Mouse (Mus musculus) MEL (cell line): ENCODE data around the gene Stx6.

ENCODE experiments used
- BHLHE40 ChIP-seq: IDR thresholded peaks from 2 replicates; pipeline ENCODE4 v1.6.1; 2012; ENCODE audit warnings: low read depth, mild to moderate bottlenecking, inconsistent platforms, low read length, improper control_type of control experiment, borderline replicate concordance
- CTCF ChIP-seq, 3 experiments: IDR thresholded peaks in 2 of 3; conservative IDR thresholded peaks in 1 of 3; 2 replicates each; pipeline ENCODE4 v1.5.1; 2011 to 2012; ENCODE audit warnings: low read length in 3 of 3, low read depth in 2 of 3, mild to moderate bottlenecking in 2 of 3, improper control_type of control experiment in 1 of 3, inconsistent platforms in 1 of 3, mixed read lengths in 1 of 3, moderate library complexity in 1 of 3; ENCODE audit not compliant: control insufficient read depth in 1 of 3, insufficient read depth in 1 of 3, poor library complexity in 1 of 3, severe bottlenecking in 1 of 3
- HCFC1 ChIP-seq: IDR thresholded peaks from 2 replicates; pipeline ENCODE4 v1.6.1; 2012; ENCODE audit warnings: low read depth, mild to moderate bottlenecking, inconsistent platforms, low read length, improper control_type of control experiment, moderate library complexity
- JUND ChIP-seq: IDR thresholded peaks from 2 replicates; pipeline ENCODE4 v1.6.1; 2011; ENCODE audit warnings: low read depth, mild to moderate bottlenecking, improper control_type of control experiment, low read length
- MAFK ChIP-seq: IDR thresholded peaks from 2 replicates; pipeline ENCODE4 v1.6.1; 2011; ENCODE audit warnings: low read depth, mild to moderate bottlenecking, low read length, improper control_type of control experiment, borderline replicate concordance
- MAZ ChIP-seq: IDR thresholded peaks from 2 replicates; pipeline ENCODE4 v1.6.1; 2012; ENCODE audit warnings: low read depth, mild to moderate bottlenecking, inconsistent platforms, low read length, improper control_type of control experiment
- MEF2A ChIP-seq: IDR thresholded peaks from 2 replicates; pipeline ENCODE4 v1.6.1; 2014; ENCODE audit warnings: low read depth, mild to moderate bottlenecking, inconsistent platforms, low read length, improper control_type of control experiment; ENCODE audit not compliant: poor library complexity, insufficient replicate concordance, severe bottlenecking; ENCODE audit errors: extremely low read depth
- MXI1 ChIP-seq: IDR thresholded peaks from 2 replicates; pipeline ENCODE4 v1.6.1; 2011; ENCODE audit warnings: mild to moderate bottlenecking, low read depth, low read length, improper control_type of control experiment
- MYC ChIP-seq: IDR thresholded peaks from 2 replicates; pipeline ENCODE4 v1.6.1; 2011; ENCODE audit warnings: low read depth, mild to moderate bottlenecking, low read length, improper control_type of control experiment, moderate library complexity
- NRF1 ChIP-seq: IDR thresholded peaks from 2 replicates; pipeline ENCODE4 v1.6.1; 2014; ENCODE audit warnings: low read depth, mild to moderate bottlenecking, inconsistent platforms, low read length, improper control_type of control experiment, moderate library complexity; ENCODE audit not compliant: poor library complexity, insufficient read depth, severe bottlenecking
- POLR2A ChIP-seq, 2 experiments: IDR thresholded peaks; 2 replicates each; pipeline ENCODE4 v1.6.1; 2011 to 2012; ENCODE audit warnings: low read length in 2 of 2, mild to moderate bottlenecking in 2 of 2, control low read depth in 1 of 2, improper control_type of control experiment in 1 of 2, low read depth in 1 of 2, moderate library complexity in 1 of 2; ENCODE audit not compliant: control insufficient read depth in 1 of 2, insufficient read depth in 1 of 2, poor library complexity in 1 of 2
- POLR2AphosphoS5 ChIP-seq: IDR thresholded peaks from 2 replicates; pipeline ENCODE4 v1.6.1; 2012; ENCODE audit warnings: low read depth, borderline replicate concordance, mild to moderate bottlenecking, inconsistent platforms, low read length, moderate library complexity, mixed read lengths

GRCm38 (mm10) chr1:155203954-155204353 lies 45.4 kb downstream of the Stx6 start:
- TF ChIP-seq MEF2A (no peak), MYC (no peak), NRF1 (no peak), MAFK (no peak), CTCF (IDR thresholded peaks at IDR 0.05 in 2 of 3, conservative IDR thresholded peaks at IDR 0.05 in 1 of 3; ENCODE audit: control insufficient read depth in 1 of 3, insufficient read depth in 1 of 3, low read depth in 2 of 3, low read length in 3 of 3, poor library complexity in 1 of 3, severe bottlenecking in 1 of 3) (no peak), MXI1 (no peak), POLR2A (IDR thresholded peaks at IDR 0.05; ENCODE audit: control insufficient read depth in 1 of 2, insufficient read depth in 1 of 2, low read depth in 1 of 2, low read length in 2 of 2, poor library complexity in 1 of 2) (no peak), BHLHE40 (no peak), HCFC1 (no peak), MAZ (no peak), JUND (no peak), POLR2AphosphoS5 (no peak)
